Mouse (Mus musculus) cerebellum, adult 9-11 months (tissue): ENCODE results near the gene Tyk2.

Experiments used
- DNase-seq: peaks from one replicate; pipeline ENCODE4 v3.0.0; 2022

Tyk2 gene

GRCm38 (mm10) chr9:21149077-21149653, 18.1 kb upstream of the Tyk2 start:
- DNase-seq, result no peak

- DNase-seq, result no peak
These were observed 17.4 kb upstream of the Tyk2 start for GRCm38 (mm10) chr9:21148427-21148826.

GRCm38 (mm10) chr9:21146722-21147121, 15.7 kb upstream of the Tyk2 start:
- no peak for DNase-seq

DNA sequence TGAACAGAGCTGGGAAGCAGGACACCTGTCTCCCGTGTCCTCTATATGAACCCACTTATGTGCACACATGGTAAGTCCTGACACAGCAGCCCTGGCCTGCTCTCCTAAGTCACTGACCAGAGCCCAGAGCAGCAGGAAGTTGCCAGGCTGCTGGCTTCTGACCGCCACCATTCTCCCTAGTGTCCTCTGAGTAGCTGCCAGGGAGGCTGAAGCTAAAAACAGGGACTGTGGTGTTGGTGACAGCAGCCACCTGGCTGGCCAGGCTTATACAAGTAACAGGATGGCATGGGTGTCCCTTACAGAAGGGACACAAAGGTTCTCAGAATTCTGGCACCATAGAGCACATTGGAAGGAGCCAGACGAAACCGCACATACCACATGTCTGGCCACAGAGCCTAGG, 14.4 kb upstream of the Tyk2 start:
- DNase-seq, result no peak

DNA sequence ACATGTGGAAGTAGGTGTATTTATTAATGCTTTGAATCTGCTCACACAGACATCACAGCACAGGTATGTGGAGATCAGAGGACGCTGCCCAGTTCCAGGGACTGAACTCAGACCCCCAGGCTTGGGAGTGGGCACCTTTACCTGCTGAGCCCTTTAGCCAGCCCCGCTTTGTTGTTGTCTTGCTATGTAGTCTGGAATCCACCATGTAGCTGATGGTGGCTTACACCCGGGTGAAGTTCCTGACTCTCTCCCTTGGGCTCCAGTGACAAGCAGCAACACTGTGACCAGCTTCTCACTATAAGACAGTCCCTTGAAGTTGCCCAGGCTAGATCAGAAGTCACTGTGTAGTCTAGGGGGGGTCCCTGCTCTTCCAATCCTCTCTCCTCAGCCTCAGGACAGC, 13.3 kb upstream of the Tyk2 start:
- DNase-seq, result no peak

- no peak for DNase-seq
These were observed 10.9 kb upstream of the Tyk2 start for GRCm38 (mm10) chr9:21141922-21142321.

- no peak for DNase-seq
These were observed 7.3 kb upstream of the Tyk2 start for GRCm38 (mm10) chr9:21138386-21138785.

- DNase-seq, result no peak
These were observed 6.2 kb upstream of the Tyk2 start for GRCm38 (mm10) chr9:21137229-21137628.

GRCm38 (mm10) chr9:21136401-21136800, 5.4 kb upstream of the Tyk2 start:
- no peak for DNase-seq

GRCm38 (mm10) chr9:21135941-21136381, 4.9 kb upstream of the Tyk2 start:
- DNase-seq, result no peak

GRCm38 (mm10) chr9:21135329-21135890, 4.4 kb upstream of the Tyk2 start:
- no peak for DNase-seq

DNA sequence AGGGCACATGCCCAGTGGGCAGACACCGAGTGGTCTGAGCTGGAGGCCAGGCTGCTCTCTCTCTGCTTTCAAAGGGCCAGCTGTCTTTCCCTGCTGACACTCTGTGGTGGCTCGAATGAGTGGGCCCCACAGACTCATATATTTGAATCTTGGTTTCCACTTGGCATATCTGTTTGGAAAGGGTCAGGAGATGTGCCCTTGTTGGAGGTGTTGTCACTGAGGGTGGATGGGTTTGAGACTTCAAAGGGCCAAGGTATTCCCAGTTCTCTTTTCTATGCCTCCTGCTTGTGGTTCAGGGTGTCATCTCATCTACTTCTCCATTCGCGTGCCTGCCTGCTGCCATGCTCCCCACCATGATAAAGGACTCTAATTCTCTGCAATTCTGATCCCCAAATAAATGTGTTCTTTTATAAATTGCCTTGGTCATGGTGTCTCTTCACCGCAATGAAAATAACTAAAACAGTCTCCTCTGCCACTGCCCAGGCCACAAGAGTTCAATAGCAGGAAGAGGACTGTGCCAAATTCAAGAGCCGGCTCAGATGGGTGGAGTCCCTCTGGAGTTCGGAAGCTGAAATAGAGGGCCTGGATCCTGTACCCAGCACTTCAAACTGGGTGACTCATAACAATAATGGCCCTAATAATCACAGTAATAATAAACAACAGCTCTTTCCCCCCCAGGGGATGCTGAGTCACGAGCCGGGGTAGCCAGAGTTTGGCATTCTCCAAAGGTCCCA, 3.7 kb upstream of the Tyk2 start:
- DNase-seq, result no peak

- DNase-seq, result no peak
These were observed 2.1 kb upstream of the Tyk2 start for GRCm38 (mm10) chr9:21133064-21133707.

DNA sequence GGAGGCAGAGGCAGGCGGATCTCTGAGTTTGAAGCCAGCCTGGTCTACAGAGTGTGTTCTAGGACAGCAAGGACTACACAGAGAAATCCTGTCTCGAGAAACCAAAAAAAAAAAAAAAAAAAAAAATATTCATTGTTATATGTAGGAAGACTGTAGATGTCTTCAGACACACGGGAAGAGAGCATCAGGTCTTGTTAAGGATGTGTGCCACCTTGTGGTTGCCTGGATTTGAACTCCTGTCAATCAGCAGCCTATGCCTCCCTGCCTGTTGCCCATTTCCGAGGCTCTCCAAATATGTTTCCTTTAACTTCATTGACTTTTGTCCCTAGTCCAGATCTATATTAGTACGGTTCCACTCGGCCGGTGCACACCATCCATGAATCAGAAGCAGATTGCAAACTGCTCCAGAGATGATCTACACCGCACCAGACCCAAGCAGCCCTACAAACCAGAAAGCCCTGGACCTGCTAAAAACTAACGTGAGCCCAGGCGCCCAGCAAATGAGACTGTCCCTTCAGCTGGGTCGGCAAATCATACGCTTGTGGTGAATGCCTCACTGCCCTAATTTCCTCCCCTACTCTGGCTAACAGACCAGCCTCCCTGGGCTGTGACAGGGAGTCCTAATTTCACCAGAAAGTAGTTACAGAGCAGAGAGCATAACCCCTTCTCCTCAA, 1.2 kb upstream of the Tyk2 start:
- no peak for DNase-seq

DNA sequence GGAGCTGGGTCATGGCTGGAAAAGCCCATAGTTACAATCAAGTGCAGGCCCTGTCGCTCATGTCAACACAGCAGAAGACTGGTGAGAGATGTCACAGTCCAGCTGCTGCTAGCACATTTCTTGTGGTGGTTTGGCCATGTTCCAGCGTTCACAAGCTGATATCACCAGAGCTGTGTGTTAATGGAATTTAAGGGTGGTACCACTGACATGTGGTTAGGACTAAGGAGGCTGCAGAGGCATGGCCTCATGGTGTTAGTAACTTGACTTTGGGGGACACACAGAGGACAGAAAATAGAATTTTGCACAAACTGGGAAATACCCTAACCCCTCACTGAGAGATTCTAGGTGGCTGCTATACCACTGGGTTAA, 4.8 kb downstream of the Tyk2 start:
- no peak for DNase-seq

- no peak for DNase-seq
These were observed 5.4 kb downstream of the Tyk2 start for GRCm38 (mm10) chr9:21125502-21126258.

GRCm38 (mm10) chr9:21124837-21125236, 6.2 kb downstream of the Tyk2 start:
- no peak for DNase-seq

DNA sequence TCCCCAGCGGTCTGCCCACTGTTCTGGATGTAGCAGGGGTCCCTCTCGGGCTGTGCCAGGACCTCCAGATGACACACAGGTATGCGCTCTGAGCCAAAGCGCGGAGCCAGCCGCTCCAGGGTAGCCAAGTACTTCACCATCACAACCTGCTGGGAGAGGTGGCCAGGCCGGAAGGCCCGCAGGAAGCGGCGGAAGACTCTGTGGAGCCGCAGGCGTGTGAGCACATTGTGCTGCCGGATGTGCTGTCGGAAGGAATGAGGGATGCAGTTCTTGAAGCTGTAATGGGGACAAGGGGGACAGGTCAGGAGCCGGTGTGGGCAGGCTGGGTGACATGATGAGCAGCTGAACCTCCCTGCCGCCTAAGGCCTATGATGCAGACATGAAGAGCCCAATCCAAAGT, 9.6 kb downstream of the Tyk2 start:
- DNase-seq, result no peak

GRCm38 (mm10) chr9:21117073-21117472, 14.0 kb downstream of the Tyk2 start:
- no peak for DNase-seq

DNA sequence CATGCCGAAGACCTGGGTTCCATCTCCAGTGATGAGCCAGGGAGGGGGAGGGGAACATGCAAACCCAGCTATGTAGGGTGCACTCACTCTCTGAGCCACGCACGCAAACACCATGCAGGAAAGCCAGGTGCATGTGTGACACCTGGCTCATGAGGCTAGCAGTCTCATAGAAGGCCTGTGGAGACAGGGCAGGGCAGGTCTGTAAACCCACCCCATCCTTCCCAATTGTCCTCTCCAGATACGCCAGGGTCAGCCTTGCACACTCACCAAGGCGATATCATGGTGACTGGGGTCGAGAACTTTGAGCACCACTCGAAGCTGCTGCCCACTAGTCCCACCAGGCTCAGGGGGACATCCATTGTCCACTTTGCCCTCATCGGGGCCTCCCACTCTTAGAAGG, 15.9 kb downstream of the Tyk2 start:
- DNase-seq, result no peak

- DNase-seq, result no peak
These were observed 16.9 kb downstream of the Tyk2 start for GRCm38 (mm10) chr9:21114190-21114589.

GRCm38 (mm10) chr9:21113751-21114150, 17.3 kb downstream of the Tyk2 start:
- DNase-seq, result no peak
